Mouse (Mus musculus) liver, postnatal 0 days (tissue): ENCODE measurements around the gene Cd27. TPM values are rescaled to one million over a fixed set of nuclear protein-coding genes. Genes with fewer than 3 reads are reported as not detected.
A peak's percentile ranks its signal among the peaks of the same experiment; 100 is the strongest.

Experiments
- ATAC-seq: fragments of 200-750 bp; cut with Nextera tagmentation; 2 replicates; pipeline ENCODE4 v1.8.0; 2017; ENCODE audit warnings: mild to moderate bottlenecking, moderate library complexity
- DNase-seq: peaks from one replicate; pipeline ENCODE4 v3.0.0-alpha.2; 2016
- H3K27ac ChIP-seq: fragments of 300-500 bp; sonication (generic); 2 replicates; pipeline ENCODE4 v1.5.1; 2014; ENCODE audit warnings: antibody characterized with exemption, moderate library complexity, mild to moderate bottlenecking, low read depth
- H3K27me3 ChIP-seq: fragments of 300-500 bp; sonication (generic); 2 replicates; pipeline ENCODE4 v1.6.1; 2014; ENCODE audit warnings: low read length, control low read depth, mixed read lengths; ENCODE audit not compliant: insufficient read depth
- H3K36me3 ChIP-seq: fragments of 300-500 bp; sonication (generic); replicated peaks from 2 replicates; pipeline ENCODE4 v1.6.1; 2014; ENCODE audit warnings: mild to moderate bottlenecking, control low read depth, low read length, moderate library complexity, mixed read lengths; ENCODE audit not compliant: insufficient read depth
- H3K4me1 ChIP-seq: fragments of 300-500 bp; sonication (generic); 2 replicates; pipeline ENCODE4 v1.6.1; 2014; ENCODE audit warnings: antibody characterized with exemption, mild to moderate bottlenecking, control low read depth; ENCODE audit not compliant: insufficient read depth
- H3K4me2 ChIP-seq: fragments of 300-500 bp; sonication (generic); 2 replicates; pipeline ENCODE4 v1.6.1; 2014; ENCODE audit warnings: low read depth, mild to moderate bottlenecking, low read length, moderate library complexity, mixed read lengths
- H3K4me3 ChIP-seq: fragments of 300-500 bp; sonication (generic); 2 replicates; pipeline ENCODE4 v1.5.1; 2014; ENCODE audit warnings: low read depth, low read length
- H3K9ac ChIP-seq: fragments of 300-500 bp; sonication (generic); replicated peaks from 2 replicates; pipeline ENCODE4 v1.6.1; 2014; ENCODE audit warnings: mild to moderate bottlenecking, moderate library complexity
- H3K9me3 ChIP-seq: fragments of 300-500 bp; sonication (generic); 2 replicates; pipeline ENCODE4 v1.6.1; 2016; ENCODE audit warnings: mild to moderate bottlenecking, control low read depth, low read length, mixed read lengths
- CTCF ChIP-seq: sonication (generic); IDR thresholded peaks from 2 replicates; pipeline ENCODE4 v1.5.1; 2016; ENCODE audit warnings: antibody characterized with exemption, low read depth
- EP300 ChIP-seq: IDR thresholded peaks from 2 replicates; pipeline ENCODE4 v1.6.1; 2016; ENCODE audit warnings: antibody characterized with exemption, low read depth, mild to moderate bottlenecking
- WGBS: fragments of 180-500 bp; shearing (Covaris S2); extraction: QIAGEN DNeasy Blood & Tissue Kit; methylation state at CpG from one replicate; pipeline ENCODE4 v1.1.7; 2014; ENCODE audit not compliant: insufficient replicate concordance; 5-methylcytosine and 5-hydroxymethylcytosine counted together
- polyA plus RNA-seq: library from polyadenylated mRNA; unstranded; fragments of >200 nt; fragmentation: Nextera tagmentation; extraction: Ambion mirVana; gene quantifications from 2 replicates; pipeline ENCODE4 v1.2.1, GENCODE M21; 2015

Cd27 gene
- polyA plus RNA-seq, 1 experiment from 2014 or later = 2.3 TPM

DNA sequence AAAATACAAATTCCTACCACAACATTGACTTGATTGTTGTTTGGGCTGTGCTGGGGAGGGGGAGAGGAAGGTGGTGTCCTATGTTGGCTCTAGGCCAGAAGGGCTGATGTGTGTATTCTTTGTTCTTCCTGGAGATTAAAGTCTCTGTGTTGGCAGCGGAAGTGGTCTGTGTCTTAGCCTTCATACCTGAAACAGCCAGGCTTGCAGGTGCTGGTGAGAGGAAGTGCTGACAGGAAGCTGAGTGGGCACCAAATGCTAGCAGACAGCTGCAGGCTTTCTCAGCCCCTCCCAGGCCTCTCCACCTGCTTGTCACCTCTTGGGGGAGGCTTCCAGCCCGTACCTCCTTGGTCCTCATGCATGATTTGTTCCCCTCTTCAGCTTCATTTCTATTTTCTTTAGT, 14.7 kb downstream of the Cd27 start:
- Histone ChIP-seq H3K4me3 (no peak overlapping the region), H3K27me3 (no peaks in the 10 kb centered on the region), H3K9me3 (no peaks in the 10 kb centered on the region), H3K4me1 (no peaks in the 10 kb centered on the region), H3K4me2 (no peak overlapping the region), H3K36me3 (peaks cover 59% of the 10 kb centered on the region), H3K9ac (no peak overlapping the region), H3K27ac (0 out of 2 replicates have a peak overlapping the region, but pooled peaks have one; percentile 22)
- peak; percentile 24; the same call in 1 of the 2 replicates for ATAC-seq
- TF ChIP-seq EP300 = no peak
- no peak for TF ChIP-seq CTCF
- WGBS = 54% methylated on average over 2 of the region's 2 CpGs
- DNase-seq = peak; percentile 33

DNA sequence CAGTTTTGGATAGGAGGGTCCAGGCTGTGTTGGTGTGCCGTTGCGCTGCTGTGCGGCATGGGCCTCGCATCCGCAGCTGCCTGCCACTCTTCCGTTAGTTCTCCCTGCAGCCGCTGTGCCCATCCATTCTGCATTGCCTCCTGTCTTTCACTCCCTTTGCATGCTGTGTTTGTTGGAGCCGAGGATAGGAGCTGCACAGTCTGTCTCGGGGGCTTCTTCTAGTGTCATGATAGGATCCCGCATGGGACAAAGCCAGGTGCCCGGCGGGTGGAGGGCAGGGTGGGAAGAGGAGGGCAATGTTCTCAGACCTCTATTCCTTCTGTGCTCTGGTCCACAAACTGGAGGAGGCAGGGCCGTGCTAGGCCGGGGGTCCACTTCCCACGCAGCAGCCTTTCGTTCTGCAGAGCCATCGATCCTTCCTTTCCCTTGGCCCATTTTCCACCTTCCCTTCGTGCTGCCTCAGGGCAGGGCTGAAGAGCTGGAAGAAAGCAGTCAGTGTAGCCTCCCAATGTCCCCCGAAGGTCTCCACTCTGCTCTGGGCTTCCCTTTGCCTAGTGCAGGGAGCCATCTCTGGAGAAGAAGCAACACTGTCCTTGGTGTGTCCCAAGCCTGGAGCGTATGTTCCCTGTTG, 15.6 kb downstream of the Cd27 start:
- peaks cover 50% of the 10 kb centered on the region for H3K36me3 ChIP-seq
- no peak overlapping the region for H3K27ac ChIP-seq
- no peak overlapping the region for H3K4me2 ChIP-seq
- 89% methylated on average over 20 of the region's 20 CpGs for WGBS
- H3K9me3 ChIP-seq = no peaks in the 10 kb centered on the region
- no peak overlapping the region for H3K9ac ChIP-seq
- DNase-seq (no peak), ATAC-seq (no peak)
- TF ChIP-seq EP300 (no peak), CTCF (no peak)
- no peaks in the 10 kb centered on the region for H3K27me3 ChIP-seq
- H3K4me1 ChIP-seq = peaks cover 9% of the 10 kb centered on the region
- H3K4me3 ChIP-seq = no peak overlapping the region

- no peak overlapping the region for H3K9ac ChIP-seq
- H3K27me3 ChIP-seq = peaks cover 1% of the 10 kb centered on the region
- DNase-seq (peak; percentile 58), ATAC-seq (no peak)
- H3K4me1 ChIP-seq = peaks cover 13% of the 10 kb centered on the region
- peaks cover 36% of the 10 kb centered on the region for H3K36me3 ChIP-seq
- TF ChIP-seq EP300 = no peak
- peak; percentile 92 for TF ChIP-seq CTCF
- H3K4me3 ChIP-seq = no peak overlapping the region
- no peak overlapping the region for H3K27ac ChIP-seq
- H3K9me3 ChIP-seq = no peaks in the 10 kb centered on the region
- H3K4me2 ChIP-seq = no peak overlapping the region
- 76% methylated on average over 4 of the region's 4 CpGs for WGBS
These were observed 17.8 kb downstream of the Cd27 start for GRCm38 (mm10) chr6:125218963-125219362.

DNA sequence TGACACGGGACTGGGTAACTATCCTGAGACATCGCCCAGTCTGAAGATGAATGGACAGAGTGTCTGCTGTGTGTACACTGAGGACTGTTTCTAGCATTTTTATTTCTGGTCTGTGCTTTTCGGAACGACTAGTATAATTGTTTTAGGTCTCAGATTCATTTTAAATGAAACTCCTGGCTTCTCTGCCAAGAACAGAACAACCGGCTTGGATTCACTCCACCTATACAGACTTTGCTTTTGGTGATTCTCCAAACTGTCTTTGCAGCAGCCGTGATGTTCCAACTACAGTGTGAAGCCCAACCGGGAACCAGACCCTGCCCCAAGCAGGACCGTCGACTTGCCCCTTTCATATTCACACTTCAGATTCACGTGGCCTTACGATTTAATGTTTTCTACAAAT, 18.9 kb downstream of the Cd27 start:
- H3K4me1 ChIP-seq = peaks cover 13% of the 10 kb centered on the region
- DNase-seq = no peak
- 89% methylated on average over 11 of the region's 11 CpGs for WGBS
- H3K36me3 ChIP-seq = peaks cover 27% of the 10 kb centered on the region
- no peak overlapping the region for H3K9ac ChIP-seq
- H3K4me2 ChIP-seq = no peak overlapping the region
- no peak for ATAC-seq
- H3K4me3 ChIP-seq = no peak overlapping the region
- no peak overlapping the region for H3K27ac ChIP-seq
- H3K9me3 ChIP-seq = no peaks in the 10 kb centered on the region
- TF ChIP-seq EP300 (no peak), CTCF (no peak)
- H3K27me3 ChIP-seq = peaks cover 10% of the 10 kb centered on the region

DNA sequence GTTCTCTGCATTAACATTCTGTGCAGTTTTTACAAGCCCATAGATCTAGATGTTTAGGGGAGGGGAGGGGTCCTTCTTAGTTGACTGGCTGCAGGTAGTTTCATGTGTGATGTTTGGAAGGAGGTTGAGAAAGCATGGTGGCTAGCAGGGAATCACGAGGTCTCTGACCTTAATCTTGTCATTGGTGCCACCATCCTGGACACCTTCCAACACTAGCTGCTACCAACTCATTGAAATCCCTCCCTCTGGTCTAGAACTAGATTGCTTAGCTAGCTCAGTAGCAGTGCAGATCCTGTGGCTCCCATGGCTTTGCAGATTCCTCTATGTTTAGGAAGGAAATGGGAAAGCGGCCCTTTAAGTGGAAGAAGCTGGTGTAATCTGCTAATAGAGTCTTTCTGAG, 19.9 kb downstream of the Cd27 start:
- H3K4me1 ChIP-seq = peaks cover 13% of the 10 kb centered on the region
- DNase-seq (no peak), ATAC-seq (no peak)
- H3K27me3 ChIP-seq = peaks cover 10% of the 10 kb centered on the region
- no peaks in the 10 kb centered on the region for H3K9me3 ChIP-seq
- TF ChIP-seq CTCF (no peak), EP300 (no peak)
- H3K4me2 ChIP-seq = peak overlapping the region; percentile 95; the same call in 1 of the 2 replicates
- no peak overlapping the region for H3K9ac ChIP-seq
- no peak overlapping the region for H3K27ac ChIP-seq
- peaks cover 22% of the 10 kb centered on the region for H3K36me3 ChIP-seq
- no peak overlapping the region for H3K4me3 ChIP-seq
- WGBS = 54% methylated on average over 2 of the region's 2 CpGs

DNA sequence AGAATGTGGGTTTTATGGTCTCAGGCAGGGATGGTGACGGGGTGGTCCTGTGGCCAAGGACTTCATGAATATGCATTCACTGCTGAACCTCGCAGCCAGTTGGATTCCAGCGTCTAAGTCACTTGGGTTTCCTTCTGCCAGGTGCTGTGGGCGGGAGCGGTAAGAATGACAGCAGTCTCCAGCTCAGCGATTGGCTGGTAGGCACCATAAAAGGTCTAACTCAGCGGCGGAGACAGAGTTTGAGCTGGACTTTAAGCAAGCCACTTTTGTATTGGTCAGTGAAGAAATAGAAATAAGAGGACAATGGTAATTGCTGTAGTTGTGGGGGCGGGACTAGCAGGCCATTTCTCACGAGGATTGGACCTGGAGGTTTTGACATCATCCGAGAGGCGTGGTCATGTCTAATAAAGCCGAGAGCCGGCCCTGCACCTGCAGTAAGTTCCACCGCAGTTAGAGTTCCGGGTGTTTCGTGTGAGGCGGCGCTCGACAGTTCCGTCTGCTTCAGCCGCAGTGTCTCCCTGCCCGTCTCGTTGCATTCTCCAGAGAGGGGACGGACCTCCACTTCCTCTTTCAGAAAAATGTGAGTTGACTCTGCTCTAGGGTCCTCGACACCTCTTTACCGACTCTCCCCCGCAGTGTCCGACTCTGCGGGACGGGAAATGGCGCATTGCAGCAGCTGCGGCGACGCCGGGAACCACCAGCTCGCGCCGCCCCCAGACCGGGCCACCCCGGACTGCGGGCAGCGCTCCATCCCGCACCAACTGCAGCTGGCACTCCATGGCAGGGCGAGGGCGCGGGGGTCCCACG, 21.5 kb downstream of the Cd27 start, which contains the start of gene Vamp1:
Gene Vamp1 (plus strand): TSS at position 404 of the 807 bp plus-strand sequence.
- Histone ChIP-seq H3K4me3 (peak within 1 kb of the TSS; percentile 73), H3K36me3 (peaks cover 12% of the 10 kb centered on the region), H3K27ac (peak within 1 kb of the TSS; percentile 87), H3K9me3 (no peaks in the 10 kb centered on the region), H3K27me3 (peaks cover 10% of the 10 kb centered on the region), H3K4me1 (peaks cover 13% of the 10 kb centered on the region), H3K4me2 (peak within 1 kb of the TSS; percentile 95), H3K9ac (peak within 1 kb of the TSS; percentile 79)
- WGBS = 1% methylated on average over 48 of the region's 48 CpGs
- DNase-seq (peak; percentile 94), ATAC-seq (peak; percentile 97)
- TF ChIP-seq EP300 (peak; percentile 39; the same call in 1 of the 2 replicates), CTCF (no peak)
